Mouse (Mus musculus) heart, adult 2 months (tissue): ENCODE measurements around the gene Cacna1e.

Experiments used
- CTCF ChIP-seq: fragments of 200-600 bp; IDR thresholded peaks from 2 replicates; pipeline ENCODE4 v1.8.1; 2022; ENCODE audit warnings: antibody characterized with exemption, mild to moderate bottlenecking, moderate library complexity
- POLR2A ChIP-seq: fragments of 200-500 bp; IDR thresholded peaks from 2 replicates; pipeline ENCODE4 v1.6.1; 2011; ENCODE audit warnings: mild to moderate bottlenecking, low read depth, low read length, control low read depth; ENCODE audit not compliant: insufficient read depth

- TF ChIP-seq CTCF = no peak
- TF ChIP-seq POLR2A = no peak
These were observed 132.2 kb downstream of the Cacna1e start for GRCm38 (mm10) chr1:154752081-154752480.
